Mouse (Mus musculus) G1E (cell line): ENCODE data around the gene Kdm2b. TPM values are rescaled to one million over a fixed set of nuclear protein-coding genes. Genes with fewer than 3 reads are reported as not detected.
A peak's percentile ranks its signal among the peaks of the same experiment; 100 is the strongest.

Experiments used
- ATAC-seq: 2 replicates; pipeline ENCODE4 v1.8.0; 2016; ENCODE audit warnings: mild to moderate bottlenecking; ENCODE audit not compliant: insufficient number of reproducible peaks, poor library complexity, low FRiP score, severe bottlenecking; ENCODE audit errors: extremely low read depth
- DNase-seq: peaks from one replicate; pipeline ENCODE4 v3.0.0; 2012; ENCODE audit warnings: low spot score
- H3K27me3 ChIP-seq: 2 replicates; pipeline ENCODE4 v1.6.1; 2012; ENCODE audit warnings: mild to moderate bottlenecking, low read length, inconsistent platforms; ENCODE audit not compliant: insufficient read depth
- H3K36me3 ChIP-seq: replicated peaks from 2 replicates; pipeline ENCODE3; 2012; ENCODE audit warnings: mild to moderate bottlenecking, inconsistent platforms
- H3K4me1 ChIP-seq: 2 replicates; pipeline ENCODE4 v1.6.1; 2012; ENCODE audit warnings: low read depth, low read length, inconsistent platforms, mixed read lengths; ENCODE audit not compliant: insufficient read depth
- H3K4me3 ChIP-seq: 2 replicates; pipeline ENCODE4 v1.5.1; 2012; ENCODE audit warnings: low read depth, mild to moderate bottlenecking, inconsistent platforms, low read length, moderate library complexity, mixed read lengths
- H3K9me3 ChIP-seq: replicated peaks from 2 replicates; pipeline ENCODE4 v1.6.1; 2012; ENCODE audit warnings: inconsistent platforms
- CTCF ChIP-seq: IDR thresholded peaks from 2 replicates; pipeline ENCODE4 v1.5.1; 2012; ENCODE audit warnings: low read depth, low read length, inconsistent platforms, mixed read lengths
- GATA1 ChIP-seq: IDR thresholded peaks from 2 replicates; pipeline ENCODE4 v1.6.1; 2012; ENCODE audit warnings: borderline replicate concordance, low read length, inconsistent platforms, mixed read lengths
- GATA2 ChIP-seq: IDR thresholded peaks from 2 replicates; pipeline ENCODE4 v1.6.1; 2012; ENCODE audit warnings: low read depth, low read length, inconsistent platforms, borderline replicate concordance
- POLR2AphosphoS5 ChIP-seq: IDR thresholded peaks from 2 replicates; pipeline ENCODE4 v1.6.1; 2012; ENCODE audit warnings: low read depth, low read length, inconsistent platforms; ENCODE audit not compliant: insufficient replicate concordance
- TAL1 ChIP-seq: conservative IDR thresholded peaks from 2 replicates; pipeline ENCODE4 v1.6.1; 2012; ENCODE audit warnings: low read depth, low read length, inconsistent platforms, mixed read lengths
- polyA plus RNA-seq: library from polyadenylated mRNA; stranded (reverse); fragments of >175 nt; gene quantifications from 2 replicates; pipeline ENCODE4 v1.2.3, GENCODE M21; 2012
- total RNA-seq, 2 experiments: library from RNA; stranded (forward) in 1 of 2; stranded (reverse) in 1 of 2; fragments of 200-1000 nt in 1 of 2; fragments of >200 nt in 1 of 2; fragmentation: Nextera tagmentation in 1 of 2; gene quantifications; 2 replicates each; pipeline ENCODE4 v1.2.3; 2014 to 2017

The Kdm2b gene
- total and polyA plus RNA-seq, 3 experiments: 17.5 to 38.4 (median 27.0) TPM

DNA sequence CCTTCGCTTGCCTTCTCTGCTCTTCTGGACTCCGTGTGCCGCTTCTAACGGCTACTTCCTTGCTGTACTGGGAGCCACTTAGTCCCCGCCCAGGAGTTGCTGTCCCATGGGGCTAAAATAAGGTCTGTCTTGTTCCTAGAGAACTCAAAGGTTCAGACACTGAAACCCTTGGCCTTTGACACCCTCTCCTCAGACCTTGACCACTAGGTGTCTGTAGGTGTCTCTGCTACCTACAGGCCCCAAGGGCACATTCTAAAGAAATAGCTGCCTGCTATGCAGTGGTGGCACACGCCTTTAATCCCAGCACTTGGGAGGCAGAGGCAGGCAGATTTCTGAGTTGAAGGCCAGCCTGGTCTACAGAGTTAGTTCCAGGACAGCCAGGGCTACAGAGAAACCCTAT lies 73.5 kb downstream of the Kdm2b start:
- Histone ChIP-seq H3K4me1 (no peaks in the 10 kb centered on the region), H3K36me3 (peaks cover 43% of the 10 kb centered on the region), H3K9me3 (no peaks in the 10 kb centered on the region), H3K4me3 (no peak overlapping the region), H3K27me3 (no peaks in the 10 kb centered on the region)
- DNase-seq: no peak
- no peak for TF ChIP-seq GATA1
- TF ChIP-seq TAL1: no peak
- TF ChIP-seq CTCF: no peak
- no peak for TF ChIP-seq GATA2
- no peak for TF ChIP-seq POLR2AphosphoS5
- no peak for ATAC-seq

DNA sequence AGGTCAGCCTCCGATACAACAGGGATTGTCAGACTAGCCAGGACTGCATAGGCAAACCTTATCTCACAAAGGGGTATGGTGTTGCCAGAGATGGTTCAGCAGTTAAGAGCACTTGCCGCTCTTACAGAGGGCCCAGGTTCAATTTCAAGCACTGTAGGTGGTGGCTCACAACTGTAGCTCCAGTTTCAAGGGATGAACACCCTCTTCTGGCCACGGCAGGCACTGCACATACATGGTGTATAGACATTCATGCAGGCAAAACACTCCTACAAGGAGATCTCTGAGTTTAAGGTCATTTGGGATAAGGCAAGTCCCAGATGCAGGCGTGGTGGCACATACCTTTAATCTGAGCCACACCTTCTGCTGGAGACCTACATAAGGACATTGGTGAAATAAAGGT lies 76.8 kb downstream of the Kdm2b start:
- Histone ChIP-seq H3K27me3 (no peaks in the 10 kb centered on the region), H3K9me3 (no peaks in the 10 kb centered on the region), H3K36me3 (peaks cover 35% of the 10 kb centered on the region), H3K4me3 (no peak overlapping the region), H3K4me1 (no peaks in the 10 kb centered on the region)
- ATAC-seq (no peak), DNase-seq (no peak)
- TF ChIP-seq POLR2AphosphoS5 (no peak), TAL1 (no peak), GATA2 (no peak), CTCF (0 out of 2 replicates have a peak, but pooled peaks have one; percentile 13), GATA1 (no peak)

DNA sequence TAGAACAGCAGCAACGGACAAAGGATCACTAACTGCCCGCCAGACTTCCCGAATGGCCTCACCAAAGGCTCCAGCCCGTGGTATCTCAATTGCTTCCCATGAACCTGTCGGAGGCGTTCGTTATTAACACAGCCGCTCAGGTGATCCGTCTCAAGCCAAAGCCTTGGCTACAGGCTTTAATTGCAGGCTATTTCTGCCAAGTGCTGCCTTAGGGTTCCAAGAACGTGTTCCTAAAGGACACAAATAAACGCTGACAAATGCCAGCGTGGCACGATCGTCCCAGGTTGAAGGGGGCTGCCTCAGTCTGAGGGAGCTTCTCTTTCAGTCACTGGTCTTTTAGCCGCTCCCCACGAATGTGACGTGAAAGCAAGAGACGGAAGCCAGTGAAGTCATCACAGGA lies 80.1 kb downstream of the Kdm2b start:
- Histone ChIP-seq H3K36me3 (peaks cover 22% of the 10 kb centered on the region), H3K4me1 (no peaks in the 10 kb centered on the region), H3K4me3 (no peak overlapping the region), H3K9me3 (no peaks in the 10 kb centered on the region), H3K27me3 (no peaks in the 10 kb centered on the region)
- no peak for TF ChIP-seq POLR2AphosphoS5
- DNase-seq: no peak
- no peak for ATAC-seq

DNA sequence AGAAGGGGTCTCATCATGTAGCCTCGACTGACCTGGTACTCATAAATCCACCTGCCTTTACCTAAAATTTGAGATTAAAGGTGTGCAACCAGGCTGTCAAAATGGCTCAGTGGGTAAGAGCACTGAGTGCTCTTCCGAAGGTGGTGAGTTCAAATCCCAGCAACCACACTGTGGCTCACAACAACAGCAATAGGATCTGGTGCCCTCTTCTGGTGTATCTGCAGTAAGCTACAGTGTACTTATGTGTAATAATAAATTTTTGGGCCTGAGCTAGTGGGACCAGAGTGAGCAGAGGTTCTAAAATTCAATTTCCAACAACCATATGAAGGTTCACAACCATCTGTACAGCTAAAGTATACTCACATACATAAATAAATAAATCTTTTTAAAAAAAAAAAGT lies 81.6 kb downstream of the Kdm2b start:
- TF ChIP-seq GATA1: no peak
- TF ChIP-seq GATA2: no peak
- TF ChIP-seq TAL1: no peak
- TF ChIP-seq CTCF: no peak
- no peak for TF ChIP-seq POLR2AphosphoS5
- no peak overlapping the region for H3K4me3 ChIP-seq
- H3K36me3 ChIP-seq: peaks cover 15% of the 10 kb centered on the region
- H3K9me3 ChIP-seq: no peaks in the 10 kb centered on the region
- no peak for ATAC-seq
- peaks cover 4% of the 10 kb centered on the region; the same call in 1 of the 2 replicates for H3K4me1 ChIP-seq
- no peak for DNase-seq
- H3K27me3 ChIP-seq: no peaks in the 10 kb centered on the region

DNA sequence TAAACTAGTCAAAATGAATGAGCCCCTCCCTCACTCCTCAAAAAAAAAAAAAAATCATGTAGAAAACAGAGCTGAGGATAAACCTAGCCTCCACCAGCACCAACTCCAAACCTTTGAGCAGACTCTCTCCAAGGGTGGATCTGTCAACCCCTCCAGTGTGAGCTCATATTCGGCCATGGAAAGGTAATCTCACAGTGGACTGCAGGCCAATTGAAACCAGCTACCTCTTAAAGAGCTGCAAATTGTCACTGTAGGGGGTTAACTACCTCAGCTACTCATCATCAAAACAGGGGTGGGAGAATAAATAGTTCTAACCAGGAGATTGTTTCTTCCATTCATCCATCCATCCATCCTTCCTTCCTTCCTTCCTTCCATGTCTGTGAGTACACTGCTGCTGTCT lies 82.4 kb downstream of the Kdm2b start:
- H3K36me3 ChIP-seq: peaks cover 9% of the 10 kb centered on the region

DNA sequence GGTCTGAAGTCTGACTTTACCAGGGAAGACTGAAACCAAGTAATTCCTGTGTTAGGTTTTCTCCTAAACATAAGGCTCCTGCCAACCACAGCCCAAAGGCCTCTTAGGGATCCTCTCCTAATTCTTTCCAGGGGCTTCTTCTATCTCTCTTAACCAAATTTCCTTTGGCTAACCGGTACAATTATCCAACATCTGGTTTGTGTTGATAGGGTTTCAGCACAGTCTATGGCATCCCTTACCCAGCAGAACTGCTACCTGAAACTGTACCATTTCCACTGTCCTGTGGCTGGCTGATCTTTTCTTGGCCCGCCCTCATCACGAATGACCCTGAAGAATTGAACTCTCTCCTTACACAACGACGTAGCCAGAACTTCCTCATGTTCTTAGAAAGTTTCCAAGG lies 86.5 kb downstream of the Kdm2b start:
- TF ChIP-seq GATA1 (no peak), POLR2AphosphoS5 (no peak), CTCF (no peak)
- no peak overlapping the region for H3K4me3 ChIP-seq
- no peaks in the 10 kb centered on the region for H3K9me3 ChIP-seq
- peaks cover 34% of the 10 kb centered on the region for H3K4me1 ChIP-seq
- ATAC-seq (no peak), DNase-seq (no peak)
- H3K27me3 ChIP-seq: peaks cover 10% of the 10 kb centered on the region
- peaks cover 4% of the 10 kb centered on the region for H3K36me3 ChIP-seq

More for the DNA sequence above, 82.4 kb downstream of the Kdm2b start:
- ATAC-seq (no peak), DNase-seq (no peak)
- TF ChIP-seq GATA1 (no peak), POLR2AphosphoS5 (no peak), CTCF (no peak), GATA2 (no peak), TAL1 (no peak)
- Histone ChIP-seq H3K4me3 (no peak overlapping the region), H3K4me1 (peaks cover 9% of the 10 kb centered on the region), H3K27me3 (no peaks in the 10 kb centered on the region), H3K9me3 (no peaks in the 10 kb centered on the region)

DNA sequence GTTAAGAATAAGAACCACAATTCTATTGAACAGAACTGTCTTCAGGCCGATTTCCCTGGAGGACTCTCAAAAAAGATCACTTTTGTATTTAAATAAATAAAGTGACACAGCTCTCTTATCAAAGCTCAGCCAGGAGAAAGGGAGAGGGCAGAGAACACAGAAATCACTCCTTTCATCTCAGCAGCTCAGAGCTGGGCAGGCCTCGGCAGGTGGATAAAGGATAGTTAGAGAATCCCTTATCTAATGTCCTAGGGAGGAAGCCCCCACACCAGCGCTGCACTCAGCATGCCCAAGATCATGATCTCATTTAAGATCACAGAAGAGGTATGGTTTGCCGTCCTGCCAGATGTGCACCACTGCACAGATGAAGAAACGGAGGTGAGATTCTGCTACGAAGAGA lies 87.4 kb downstream of the Kdm2b start:
- peaks cover 34% of the 10 kb centered on the region for H3K4me1 ChIP-seq
- no peak for ATAC-seq
- peaks cover 6% of the 10 kb centered on the region for H3K36me3 ChIP-seq
- no peak for DNase-seq
- no peaks in the 10 kb centered on the region for H3K9me3 ChIP-seq
- no peak overlapping the region for H3K4me3 ChIP-seq
- peaks cover 10% of the 10 kb centered on the region for H3K27me3 ChIP-seq
- no peak for TF ChIP-seq POLR2AphosphoS5
- no peak for TF ChIP-seq GATA2
- TF ChIP-seq GATA1: no peak
- no peak for TF ChIP-seq CTCF
- TF ChIP-seq TAL1: no peak
